Mouse (Mus musculus) liver, adult 2 months (tissue): ENCODE results near the gene Lnx1. TPM values are rescaled to one million over a fixed set of nuclear protein-coding genes. Genes with fewer than 3 reads are reported as not detected.

Experiments used
- DNase-seq: peaks from one replicate; pipeline ENCODE4 v3.0.0-alpha.2; 2011; ENCODE audit warnings: low read depth, low spot score; ENCODE audit errors: extremely low read depth
- H3K27ac ChIP-seq: fragments of 200-500 bp; replicated peaks from 2 replicates; pipeline ENCODE4 v1.5.1; 2012; ENCODE audit warnings: low read depth, mild to moderate bottlenecking, control low read depth, inconsistent platforms, low read length; ENCODE audit not compliant: insufficient read depth
- H3K27me3 ChIP-seq: fragments of 200-500 bp; 2 replicates; pipeline ENCODE4 v1.6.1; 2012; ENCODE audit warnings: mild to moderate bottlenecking, moderate library complexity, low read length, inconsistent platforms; ENCODE audit not compliant: control insufficient read depth, insufficient read depth
- H3K36me3 ChIP-seq: fragments of 200-500 bp; 2 replicates; pipeline ENCODE4 v1.6.1; 2012; ENCODE audit warnings: low read length, inconsistent platforms; ENCODE audit not compliant: control insufficient read depth, insufficient read depth
- H3K4me1 ChIP-seq: fragments of 200-500 bp; 2 replicates; pipeline ENCODE4 v1.6.1; 2011; ENCODE audit warnings: low read length; ENCODE audit not compliant: control insufficient read depth, insufficient read depth
- H3K4me3 ChIP-seq: fragments of 200-500 bp; 2 replicates; pipeline ENCODE4 v1.5.1; 2011; ENCODE audit warnings: low read depth, mild to moderate bottlenecking, control low read depth, low read length, moderate library complexity; ENCODE audit not compliant: insufficient read depth
- H3K79me2 ChIP-seq: fragments of 200-500 bp; 2 replicates; pipeline ENCODE4 v1.6.1; 2012; ENCODE audit warnings: inconsistent platforms, mild to moderate bottlenecking, low read length, moderate library complexity; ENCODE audit not compliant: control insufficient read depth, insufficient read depth
- H3K9ac ChIP-seq: fragments of 200-500 bp; 2 replicates; pipeline ENCODE4 v1.6.1; 2012; ENCODE audit warnings: low read depth, mild to moderate bottlenecking, control low read depth, inconsistent platforms, low read length
- CTCF ChIP-seq: fragments of 200-500 bp; IDR thresholded peaks from 2 replicates; pipeline ENCODE4 v1.5.1; 2011; ENCODE audit warnings: low read depth, low read length, control low read depth
- POLR2A ChIP-seq: fragments of 200-500 bp; IDR thresholded peaks from 2 replicates; pipeline ENCODE4 v1.6.1; 2011; ENCODE audit warnings: low read length, control low read depth; ENCODE audit not compliant: insufficient read depth; ENCODE audit errors: extremely low read depth
- WGBS: fragments of 180-500 bp; shearing (Covaris S2); methylation state at CpG from one replicate; pipeline ENCODE4 v1.1.7; 2018; 5-methylcytosine and 5-hydroxymethylcytosine counted together
- polyA plus RNA-seq: library from polyadenylated mRNA; depleted of rRNA; stranded (reverse); fragments of >200 nt; gene quantifications from 2 replicates; pipeline ENCODE4 v1.2.3, GENCODE M21; 2012
- total RNA-seq: library from RNA; depleted of rRNA; stranded (reverse); fragments of >200 nt; gene quantifications from 2 replicates; pipeline ENCODE4 v1.2.3, GENCODE M21; 2014

Gene Lnx1
- total and polyA plus RNA-seq, 2 experiments = 0.42 to 1.0 TPM

GRCm38 (mm10) chr5:74725541-74725940 is 22.8 kb upstream of the Lnx1 start:
- H3K9ac ChIP-seq = no peak overlapping the region
- no peak for TF ChIP-seq POLR2A
- no peak for TF ChIP-seq CTCF
- 80% methylated on average over 4 of the region's 4 CpGs for WGBS
- no peaks in the 10 kb centered on the region for H3K36me3 ChIP-seq
- no peak overlapping the region for H3K4me3 ChIP-seq
- H3K27me3 ChIP-seq = no peaks in the 10 kb centered on the region
- no peaks in the 10 kb centered on the region for H3K79me2 ChIP-seq
- no peak overlapping the region for H3K27ac ChIP-seq
- no peaks in the 10 kb centered on the region for H3K4me1 ChIP-seq
- DNase-seq = no peak

- H3K79me2 ChIP-seq = no peaks in the 10 kb centered on the region
- H3K27me3 ChIP-seq = no peaks in the 10 kb centered on the region
- WGBS = 78% methylated on average over 3 of the region's 3 CpGs
- H3K9ac ChIP-seq = no peak overlapping the region
- H3K4me1 ChIP-seq = no peaks in the 10 kb centered on the region
- H3K4me3 ChIP-seq = no peak overlapping the region
- H3K27ac ChIP-seq = no peak overlapping the region
- no peak for DNase-seq
- no peak for TF ChIP-seq POLR2A
- no peak for TF ChIP-seq CTCF
- no peaks in the 10 kb centered on the region for H3K36me3 ChIP-seq
Measured at GRCm38 (mm10) chr5:74721816-74722215, 19.1 kb upstream of the Lnx1 start.

- DNase-seq = no peak
- Histone ChIP-seq H3K4me3 (no peak overlapping the region), H3K4me1 (no peaks in the 10 kb centered on the region), H3K36me3 (no peaks in the 10 kb centered on the region), H3K27me3 (no peaks in the 10 kb centered on the region), H3K9ac (no peak overlapping the region), H3K27ac (no peak overlapping the region), H3K79me2 (no peaks in the 10 kb centered on the region)
- 86% methylated on average over 9 of the region's 9 CpGs for WGBS
- TF ChIP-seq CTCF (no peak), POLR2A (no peak)
Measured at GRCm38 (mm10) chr5:74720661-74721060, 17.9 kb upstream of the Lnx1 start.

GRCm38 (mm10) chr5:74716165-74716564 is 13.5 kb upstream of the Lnx1 start:
- Histone ChIP-seq H3K4me3 (no peak overlapping the region), H3K27me3 (no peaks in the 10 kb centered on the region)
- TF ChIP-seq POLR2A (no peak), CTCF (no peak)

GRCm38 (mm10) chr5:74712811-74713210 is 10.1 kb upstream of the Lnx1 start:
- H3K9ac ChIP-seq = no peak overlapping the region
- H3K27ac ChIP-seq = no peak overlapping the region
- H3K36me3 ChIP-seq = no peaks in the 10 kb centered on the region
- no peak for DNase-seq
- no peak overlapping the region for H3K4me3 ChIP-seq
- WGBS = 71% methylated on average over 4 of the region's 4 CpGs
- H3K79me2 ChIP-seq = no peaks in the 10 kb centered on the region
- H3K4me1 ChIP-seq = no peaks in the 10 kb centered on the region
- TF ChIP-seq POLR2A (no peak), CTCF (no peak)
- no peaks in the 10 kb centered on the region for H3K27me3 ChIP-seq

More at GRCm38 (mm10) chr5:74716165-74716564, 13.5 kb upstream of the Lnx1 start:
- H3K9ac ChIP-seq = no peak overlapping the region
- H3K79me2 ChIP-seq = no peaks in the 10 kb centered on the region
- no peaks in the 10 kb centered on the region for H3K4me1 ChIP-seq
- no peak overlapping the region for H3K27ac ChIP-seq
- no peak for DNase-seq
- WGBS = 48% methylated on average over 7 of the region's 7 CpGs
- no peaks in the 10 kb centered on the region for H3K36me3 ChIP-seq

- WGBS = 92% methylated on average over 2 of the region's 2 CpGs
- H3K4me3 ChIP-seq = no peak overlapping the region
- H3K27ac ChIP-seq = no peak overlapping the region
Measured at GRCm38 (mm10) chr5:74711988-74712387, 9.3 kb upstream of the Lnx1 start.

More at GRCm38 (mm10) chr5:74711988-74712387, 9.3 kb upstream of the Lnx1 start:
- DNase-seq = no peak
- TF ChIP-seq CTCF (no peak), POLR2A (no peak)
- H3K36me3 ChIP-seq = no peaks in the 10 kb centered on the region
- no peak overlapping the region for H3K9ac ChIP-seq
- H3K4me1 ChIP-seq = no peaks in the 10 kb centered on the region
- no peaks in the 10 kb centered on the region for H3K79me2 ChIP-seq
- no peaks in the 10 kb centered on the region for H3K27me3 ChIP-seq
